8 mouse cellular contexts compared by ENCODE assay signal in the genomic region with DNA sequence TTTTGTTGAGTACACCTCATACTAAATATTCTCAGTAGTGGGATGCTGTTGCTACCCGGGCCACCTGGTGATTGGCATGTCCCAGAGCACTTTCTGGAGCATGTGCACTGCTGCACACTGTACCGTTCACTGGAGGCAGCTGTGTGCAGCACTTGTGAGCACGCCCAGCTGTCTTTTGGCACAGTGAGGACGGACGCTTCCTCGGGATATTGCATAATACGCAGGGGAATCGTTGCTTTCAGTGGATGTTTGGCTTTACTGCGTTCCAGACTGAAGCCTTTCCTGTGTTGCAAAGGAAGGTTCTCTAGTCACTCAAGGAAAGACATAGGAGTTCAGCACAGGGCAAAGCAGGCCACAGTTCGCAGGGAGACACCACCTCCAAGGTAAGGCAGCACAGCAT.
DNase-seq lines count a peak whose midpoint lies in the region; ATAC-seq and TF ChIP-seq lines count a peak whose summit lies in the region.

No protein-coding gene starts in this region.

- peak; percentile 85 for ATAC-seq in lung, embryonic 15.5 days (ENCODE audit: borderline replicate concordance, extremely low read depth, low FRiP score, low TSS enrichment)
- no peak for ATAC-seq in hindbrain, embryonic 12.5 days (ENCODE audit: low FRiP score)

- no peaks in the 10 kb centered on the region; the same call in none of the 2 replicates for H3K36me3 ChIP-seq in ES-E14 (ENCODE audit: control insufficient read depth, insufficient read depth, low read length, poor library complexity, severe bottlenecking)
- no peaks in the 10 kb centered on the region for H3K36me3 ChIP-seq in lung, embryonic 15.5 days
- H3K36me3 ChIP-seq in hindbrain, embryonic 12.5 days = no peaks in the 10 kb centered on the region

- intact Hi-C loops in heart, postnatal 14 days (cut with DNase I) = loop anchor here (5.0 kb wide), 1 partner anchor 38 kb away; no protein-coding TSS in a partner anchor

- 39% methylated on average over 10 of the region's 10 CpGs for WGBS in lung, embryonic 15.5 days
- WGBS in hindbrain, embryonic 12.5 days = 86% methylated on average over 10 of the region's 10 CpGs

- TF ChIP-seq POLR2A in brain, embryonic 14.5 days (IDR thresholded peaks at IDR 0.05; ENCODE audit: borderline replicate concordance, extremely low read depth, insufficient read depth, insufficient read length, poor library complexity, severe bottlenecking) = no peak

- H3K4me1 ChIP-seq in ES-E14 (ENCODE audit: control insufficient read depth in 2 of 2, insufficient read depth in 2 of 2, low read length in 2 of 2, poor library complexity in 1 of 2) = peaks cover 8 to 20% of the 10 kb centered on the region in 2 experiments
- H3K4me1 ChIP-seq in lung, embryonic 15.5 days = peaks cover 53% of the 10 kb centered on the region
- peaks cover 8% of the 10 kb centered on the region; the same call in 1 of the 2 replicates for H3K4me1 ChIP-seq in hindbrain, embryonic 12.5 days

- H3K4me2 ChIP-seq in lung, embryonic 15.5 days = no peak overlapping the region
- no peak overlapping the region for H3K4me2 ChIP-seq in hindbrain, embryonic 12.5 days (replicated peaks)

- H3K27ac ChIP-seq in ES-E14 (ENCODE audit: insufficient read depth, low read depth, low read length, poor library complexity, severe bottlenecking) = peak overlapping the region; percentile 36; the same call in 1 of the 2 replicates
- H3K27ac ChIP-seq in lung, embryonic 15.5 days = peak overlapping the region; percentile 81
- no peak overlapping the region for H3K27ac ChIP-seq in hindbrain, embryonic 12.5 days

- no peak overlapping the region for H3K4me3 ChIP-seq in ES-E14 (ENCODE audit: insufficient read depth in 1 of 2, low read depth in 1 of 2, low read length in 2 of 2, poor library complexity in 1 of 2, severe bottlenecking in 1 of 2)
- H3K4me3 ChIP-seq in lung, embryonic 15.5 days = no peak overlapping the region
- H3K4me3 ChIP-seq in hindbrain, embryonic 12.5 days = no peak overlapping the region

- no peaks in the 10 kb centered on the region for H3K27me3 ChIP-seq in lung, embryonic 15.5 days
- H3K27me3 ChIP-seq in hindbrain, embryonic 12.5 days = no peaks in the 10 kb centered on the region

- DNase-seq in ES-E14 (ENCODE audit: low read depth, low spot score) = no peak
- DNase-seq in brain, embryonic 14.5 days (ENCODE audit: low read depth) = peak; percentile 34
- peak; percentile 71 to 73 for DNase-seq in heart, postnatal 14 days
- no peak for DNase-seq in urinary bladder, postnatal 25 days (ENCODE audit: low spot score)
- no peak for DNase-seq in natural killer cell, adult 2 months (ENCODE audit: low spot score in 2 of 2)
- no peak for DNase-seq in spleen, postnatal 4 days (ENCODE audit: low spot score in 2 of 2)

- no peak overlapping the region for H3K9ac ChIP-seq in ES-E14 (ENCODE audit: insufficient read depth, low read depth, low read length, poor library complexity, severe bottlenecking)
- H3K9ac ChIP-seq in lung, embryonic 15.5 days = no peak overlapping the region
- no peak overlapping the region for H3K9ac ChIP-seq in hindbrain, embryonic 12.5 days

- in situ Hi-C loops in ES-E14 (cut with MboI; ENCODE audit: low sequenced_read_pairs in 2 of 2, unreplicated experiment in 2 of 2) = no loop called here

- TF ChIP-seq CTCF in brain, embryonic 14.5 days (IDR thresholded peaks at IDR 0.05; ENCODE audit: borderline replicate concordance, extremely low read depth, insufficient read depth, insufficient read length) = no peak

- no peaks in the 10 kb centered on the region for H3K9me3 ChIP-seq in ES-E14 (ENCODE audit: control insufficient read depth, insufficient read depth, low read depth, low read length)
- no peaks in the 10 kb centered on the region for H3K9me3 ChIP-seq in lung, embryonic 15.5 days
- no peaks in the 10 kb centered on the region for H3K9me3 ChIP-seq in hindbrain, embryonic 12.5 days (replicated peaks)

TF ChIP-seq in ES-E14, 5 proteins besides CTCF, POLR2A, EP300 and RAD21:
- no peak for TF ChIP-seq CHD2 (IDR thresholded peaks at IDR 0.05; ENCODE audit: low read depth, low read length)
- TF ChIP-seq ZNF384 (IDR thresholded peaks at IDR 0.05; ENCODE audit: low read depth, low read length) = no peak
- no peak for TF ChIP-seq MAFK (IDR thresholded peaks at IDR 0.05; ENCODE audit: insufficient read depth, low read depth, low read length)
- TF ChIP-seq HCFC1 (IDR thresholded peaks at IDR 0.05; ENCODE audit: borderline replicate concordance, insufficient read depth, low read length) = no peak
- no peak for TF ChIP-seq ZC3H11A (IDR thresholded peaks at IDR 0.05; ENCODE audit: borderline replicate concordance, low read depth, low read length)

Comparison
In these comparisons a context has a peak if more than half of its experiments do, and no peak if none do; other contexts are left out.
1. DNase-seq: peak in brain, embryonic 14.5 days (single experiment) and heart, postnatal 14 days (2 of 2); none in ES-E14 (single experiment), urinary bladder, postnatal 25 days (single experiment), natural killer cell, adult 2 months (0 of 2) and spleen, postnatal 4 days (0 of 2).